Mouse (Mus musculus) intestine, embryonic 16.5 days (tissue): ENCODE measurements around the gene Taf13. TPM values are rescaled to one million over a fixed set of nuclear protein-coding genes. Genes with fewer than 3 reads are reported as not detected.
A peak's percentile ranks its signal among the peaks of the same experiment; 100 is the strongest.
"Not testable (repeated sequence)": the region's sequence is repeated elsewhere in the genome, so short reads cannot be mapped to it uniquely, and the experiment has no call there.

Source experiments
- ATAC-seq: fragments of 200-750 bp; cut with Nextera tagmentation; 2 replicates; pipeline ENCODE4 v1.8.0; 2017; ENCODE audit warnings: moderate TSS enrichment, moderate library complexity
- H3K27ac ChIP-seq: fragments of 300-500 bp; sonication (generic); 2 replicates; pipeline ENCODE4 v1.5.1; 2014; ENCODE audit warnings: mild to moderate bottlenecking, low read length
- H3K27me3 ChIP-seq: fragments of 300-500 bp; sonication (generic); replicated peaks from 2 replicates; pipeline ENCODE4 v1.6.1; 2014; ENCODE audit warnings: low read length, control low read depth, mixed read lengths; ENCODE audit not compliant: control insufficient read depth, insufficient read depth
- H3K36me3 ChIP-seq: fragments of 300-500 bp; sonication (generic); 2 replicates; pipeline ENCODE4 v1.6.1; 2014; ENCODE audit warnings: low read length, control low read depth; ENCODE audit not compliant: control insufficient read depth, insufficient read depth
- H3K4me1 ChIP-seq: fragments of 300-500 bp; sonication (generic); 2 replicates; pipeline ENCODE4 v1.6.1; 2014; ENCODE audit warnings: low read length, control low read depth, mixed read lengths; ENCODE audit not compliant: control insufficient read depth, insufficient read depth
- H3K4me2 ChIP-seq: fragments of 300-500 bp; sonication (generic); 2 replicates; pipeline ENCODE4 v1.6.1; 2014; ENCODE audit warnings: low read depth, low read length, control low read depth
- H3K4me3 ChIP-seq: fragments of 300-500 bp; sonication (generic); 2 replicates; pipeline ENCODE4 v1.5.1; 2014; ENCODE audit warnings: mild to moderate bottlenecking, low read length
- H3K9ac ChIP-seq: fragments of 300-500 bp; sonication (generic); 2 replicates; pipeline ENCODE4 v1.6.1; 2014; ENCODE audit warnings: low read depth, low read length
- H3K9me3 ChIP-seq: fragments of 300-500 bp; sonication (generic); 2 replicates; pipeline ENCODE4 v1.6.1; 2016; ENCODE audit warnings: low read length, control low read depth; ENCODE audit not compliant: control insufficient read depth
- WGBS: fragments of 180-500 bp; shearing (Covaris S2); extraction: QIAGEN DNeasy Blood & Tissue Kit; methylation state at CpG from one replicate; pipeline ENCODE4 v1.1.7; 2014; 5-methylcytosine and 5-hydroxymethylcytosine counted together
- polyA plus RNA-seq: library from polyadenylated mRNA; unstranded; fragments of >200 nt; fragmentation: Nextera tagmentation; extraction: Ambion mirVana; gene quantifications from 2 replicates; pipeline ENCODE4 v1.2.1, GENCODE M21; 2015

Taf13 gene
- polyA plus RNA-seq, 1 experiment from 2014 or later = 36.2 TPM

GRCm38 (mm10) chr3:108569636-108570035, 1.9 kb upstream of the Taf13 start:
- H3K4me3 ChIP-seq, H3K9me3 ChIP-seq, H3K9ac ChIP-seq, H3K27me3 ChIP-seq, H3K4me1 ChIP-seq, H3K4me2 ChIP-seq, ATAC-seq, H3K36me3 ChIP-seq, H3K27ac ChIP-seq: not testable (repeated sequence)
- WGBS = 61% methylated on average over 3 of the region's 3 CpGs

- Histone ChIP-seq H3K4me3 (no peak overlapping the region; the same call in 1 of the 2 replicates), H3K9ac (peak overlapping the region; percentile 31; the same call in 1 of the 2 replicates)
- no peak for ATAC-seq
These were observed 685 bp upstream of the Taf13 start for GRCm38 (mm10) chr3:108570813-108571212.

GRCm38 (mm10) chr3:108572309-108573010, 962 bp downstream of the Taf13 start:
- Histone ChIP-seq H3K27me3 (no peaks in the 10 kb centered on the region), H3K4me3 (peak overlapping the region; percentile 72), H3K4me2 (peak overlapping the region; percentile 74), H3K9me3 (no peaks in the 10 kb centered on the region), H3K9ac (peak overlapping the region; percentile 79), H3K36me3 (no peaks in the 10 kb centered on the region), H3K27ac (0 out of 2 replicates have a peak overlapping the region, but pooled peaks have one; percentile 29), H3K4me1 (peaks cover 7% of the 10 kb centered on the region; the same call in 1 of the 2 replicates)
- no peak for ATAC-seq
- WGBS = 45% methylated on average over 18 of the region's 18 CpGs

More at GRCm38 (mm10) chr3:108570813-108571212, 685 bp upstream of the Taf13 start:
- Histone ChIP-seq H3K4me1 (peaks cover 7% of the 10 kb centered on the region; the same call in 1 of the 2 replicates), H3K36me3 (no peaks in the 10 kb centered on the region), H3K4me2 (peak overlapping the region; percentile 66; the same call in 1 of the 2 replicates), H3K27me3 (no peaks in the 10 kb centered on the region), H3K27ac (no peak overlapping the region), H3K9me3 (no peaks in the 10 kb centered on the region)
- 86% methylated on average over 14 of the region's 14 CpGs for WGBS

- no peak overlapping the region for H3K4me2 ChIP-seq
- 85% methylated on average over 5 of the region's 5 CpGs for WGBS
- H3K9ac ChIP-seq = no peak overlapping the region
- peaks cover 7% of the 10 kb centered on the region; the same call in 1 of the 2 replicates for H3K4me1 ChIP-seq
- H3K36me3 ChIP-seq = no peaks in the 10 kb centered on the region
- no peak overlapping the region for H3K27ac ChIP-seq
- H3K9me3 ChIP-seq = no peaks in the 10 kb centered on the region
- no peak for ATAC-seq
- H3K27me3 ChIP-seq = no peaks in the 10 kb centered on the region
- H3K4me3 ChIP-seq = no peak overlapping the region
These were observed 2.5 kb downstream of the Taf13 start for GRCm38 (mm10) chr3:108574018-108574417.

GRCm38 (mm10) chr3:108584580-108584979, 13.1 kb downstream of the Taf13 start:
- Histone ChIP-seq H3K27me3 (no peaks in the 10 kb centered on the region), H3K4me1 (no peaks in the 10 kb centered on the region), H3K27ac (no peak overlapping the region), H3K4me2 (no peak overlapping the region), H3K36me3 (no peaks in the 10 kb centered on the region), H3K4me3 (no peak overlapping the region), H3K9ac (no peak overlapping the region), H3K9me3 (no peaks in the 10 kb centered on the region)
- WGBS = 79% methylated on average over 4 of the region's 4 CpGs
- ATAC-seq = no peak

- Histone ChIP-seq H3K4me3 (no peak overlapping the region), H3K27me3 (no peaks in the 10 kb centered on the region), H3K9me3 (no peaks in the 10 kb centered on the region), H3K27ac (no peak overlapping the region), H3K4me1 (0 out of 2 replicates have a peak, but pooled peaks cover 3% of the 10 kb centered on the region), H3K9ac (no peak overlapping the region), H3K36me3 (no peaks in the 10 kb centered on the region), H3K4me2 (no peak overlapping the region)
- 37% methylated on average over 2 of the region's 2 CpGs for WGBS
- ATAC-seq = no peak
These were observed 16.9 kb downstream of the Taf13 start for GRCm38 (mm10) chr3:108588446-108588845.

GRCm38 (mm10) chr3:108590786-108591529, 19.5 kb downstream of the Taf13 start, which contains the start of gene Wdr47:
Gene Wdr47 (plus strand): TSS chr3:108591279.
- peak within 1 kb of the TSS; percentile 95 for H3K4me3 ChIP-seq
- ATAC-seq = peak; percentile 100
- peak within 1 kb of the TSS; percentile 95 for H3K4me2 ChIP-seq
- H3K9me3 ChIP-seq = no peaks in the 10 kb centered on the region
- H3K36me3 ChIP-seq = no peaks in the 10 kb centered on the region
- 0 out of 2 replicates have a peak, but pooled peaks cover 3% of the 10 kb centered on the region for H3K4me1 ChIP-seq
- H3K9ac ChIP-seq = peak within 1 kb of the TSS; percentile 75
- H3K27me3 ChIP-seq = no peaks in the 10 kb centered on the region
- 4% methylated on average over 44 of the region's 44 CpGs for WGBS
- H3K27ac ChIP-seq = peak within 1 kb of the TSS; percentile 78

GRCm38 (mm10) chr3:108591530-108592522, 20.3 kb downstream of the Taf13 start:
- 0% methylated on average over 61 of the region's 61 CpGs for WGBS
- Histone ChIP-seq H3K4me3 (peak overlapping the region; percentile 95), H3K4me2 (peak overlapping the region; percentile 95), H3K4me1 (0 out of 2 replicates have a peak, but pooled peaks cover 3% of the 10 kb centered on the region), H3K36me3 (no peaks in the 10 kb centered on the region), H3K27ac (peak overlapping the region; percentile 78), H3K9ac (peak overlapping the region; percentile 75), H3K9me3 (no peaks in the 10 kb centered on the region), H3K27me3 (no peaks in the 10 kb centered on the region)
- ATAC-seq = peak; percentile 86
